Mouse (Mus musculus): Measurements from ENCODE around the gene Tmod3. TPM values are rescaled to one million over a fixed set of nuclear protein-coding genes. Genes with fewer than 3 reads are reported as not detected.
"Not testable (repeated sequence)": the region's sequence is repeated elsewhere in the genome, so short reads cannot be mapped to it uniquely, and the experiment has no call there.

Tmod3 gene
- polyA plus RNA-seq, 1 experiment from 2014 or later, result 101 TPM

DNA sequence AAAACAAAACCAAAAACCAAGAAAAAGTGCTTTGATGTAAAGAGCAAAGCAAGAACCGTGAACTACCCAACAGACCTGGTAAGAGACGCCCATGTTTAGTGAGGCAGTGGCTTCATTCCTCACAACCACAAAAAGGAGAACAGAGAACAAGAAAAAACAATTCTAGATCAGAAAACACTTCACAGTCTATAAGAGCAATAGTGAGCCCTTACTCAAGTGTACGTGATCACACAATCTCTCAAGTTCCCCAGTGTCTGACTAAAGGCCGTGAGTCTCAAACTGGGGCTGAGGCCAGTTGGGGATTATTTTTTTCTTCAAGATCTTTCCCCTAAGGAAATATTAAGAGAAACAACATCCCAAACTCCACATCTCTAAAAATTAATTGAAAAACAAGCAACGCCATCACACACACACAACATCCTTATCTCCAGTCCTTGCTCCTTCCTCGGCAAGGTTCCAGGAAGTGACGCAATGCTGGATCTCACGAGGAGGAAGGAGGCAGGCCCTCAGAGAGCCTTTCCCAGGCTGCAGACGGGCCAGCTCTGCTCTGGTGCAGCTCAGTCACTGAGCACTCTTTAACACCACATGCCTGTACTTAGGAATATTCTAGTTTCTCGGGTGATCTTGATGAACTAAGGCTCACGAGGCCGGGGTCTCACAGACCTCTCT lies 12.4 kb downstream of the Tmod3 start:
- H3K9ac ChIP-seq, result no peak overlapping the region
- H3K4me1 ChIP-seq, result peaks cover 2% of the 10 kb centered on the region; the same call in 1 of the 2 replicates
- H3K9me3 ChIP-seq, result peaks cover 9% of the 10 kb centered on the region; the same call in 1 of the 2 replicates
- H3K4me2 ChIP-seq, result no peak overlapping the region
- no peak overlapping the region for H3K4me3 ChIP-seq (replicated peaks)
- no peak overlapping the region for H3K27ac ChIP-seq
- 86% methylated on average over 12 of the region's 12 CpGs for WGBS
- ATAC-seq (ENCODE audit: low FRiP score), result no peak
- H3K27me3 ChIP-seq, result no peaks in the 10 kb centered on the region
- H3K36me3 ChIP-seq (replicated peaks), result no peaks in the 10 kb centered on the region

DNA sequence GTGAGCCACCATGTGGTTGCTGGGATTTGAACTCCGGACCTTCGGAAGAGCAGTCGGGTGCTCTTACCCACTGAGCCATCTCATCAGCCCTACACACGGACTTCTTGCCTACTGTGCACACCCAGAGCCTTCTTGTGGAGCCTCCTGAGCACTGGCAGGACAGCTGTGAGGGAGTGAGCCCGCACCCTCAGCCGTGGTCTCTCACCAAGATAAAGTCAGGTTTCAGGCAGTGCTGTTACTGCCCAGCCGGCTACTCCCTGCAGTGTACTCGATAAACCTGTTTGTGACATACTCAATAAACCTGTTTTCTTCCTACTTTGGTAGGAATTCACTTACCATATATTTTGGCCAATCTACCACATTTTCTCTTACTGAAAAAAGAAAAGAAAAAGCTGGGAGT lies 13.9 kb downstream of the Tmod3 start:
- H3K4me3 ChIP-seq (replicated peaks), result no peak overlapping the region
- no peak overlapping the region for H3K27ac ChIP-seq
- H3K9me3 ChIP-seq, result 0 out of 2 replicates have a peak, but pooled peaks cover 2% of the 10 kb centered on the region
- 87% methylated on average over 8 of the region's 8 CpGs for WGBS
- H3K4me2 ChIP-seq, result no peak overlapping the region
- H3K36me3 ChIP-seq (replicated peaks), result no peaks in the 10 kb centered on the region
- ATAC-seq (ENCODE audit: low FRiP score), result no peak
- peaks cover 10% of the 10 kb centered on the region for H3K4me1 ChIP-seq
- no peaks in the 10 kb centered on the region for H3K27me3 ChIP-seq
- H3K9ac ChIP-seq, result no peak overlapping the region

DNA sequence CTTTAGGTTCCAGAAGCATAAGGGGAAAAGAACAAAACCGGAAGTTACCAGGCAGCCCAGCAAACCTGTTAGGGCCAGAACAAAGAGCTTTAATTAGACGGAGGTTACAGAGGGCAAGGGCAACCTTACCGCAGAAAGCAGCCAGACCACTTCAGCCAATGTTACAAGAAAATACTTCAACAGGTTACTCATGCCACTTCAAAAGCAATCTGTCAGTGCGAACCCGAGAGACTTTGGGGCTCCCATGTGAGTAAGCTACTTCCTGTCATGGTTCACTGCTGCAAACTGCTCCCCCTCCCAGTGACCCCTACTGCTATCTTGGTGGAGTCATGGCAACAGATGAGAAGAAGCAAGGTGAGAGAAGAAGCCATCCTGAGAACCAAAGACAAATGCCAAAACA lies 18.0 kb downstream of the Tmod3 start:
- Histone ChIP-seq H3K27ac (no peak overlapping the region), H3K36me3 (replicated peaks) (no peaks in the 10 kb centered on the region), H3K27me3 (no peaks in the 10 kb centered on the region), H3K4me2 (no peak overlapping the region), H3K4me1 (peaks cover 14% of the 10 kb centered on the region), H3K4me3 (replicated peaks) (no peak overlapping the region), H3K9ac (no peak overlapping the region), H3K9me3 (no peaks in the 10 kb centered on the region)
- WGBS, result 27% methylated on average over 5 of the region's 5 CpGs
- ATAC-seq (ENCODE audit: low FRiP score), result no peak

DNA sequence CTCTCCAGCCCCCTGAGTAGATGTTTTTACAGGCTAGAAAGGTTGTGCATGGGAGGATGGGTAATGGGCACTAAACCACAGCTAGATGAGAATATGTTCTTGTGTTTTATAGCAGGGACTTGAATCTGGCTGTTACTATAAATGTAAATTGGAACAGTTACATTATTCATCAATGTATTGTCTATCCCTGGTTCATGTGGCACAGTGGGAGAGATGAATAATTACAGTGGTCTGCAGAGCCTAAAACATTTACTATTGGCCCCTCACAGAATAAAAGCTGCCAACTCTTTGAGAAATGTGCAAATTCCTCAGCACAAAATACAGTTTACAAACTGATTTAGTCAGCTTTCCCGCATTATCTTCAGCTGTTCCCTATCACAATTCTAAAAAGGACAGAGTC lies 23.0 kb downstream of the Tmod3 start:
- Histone ChIP-seq H3K4me1 (peaks cover 11% of the 10 kb centered on the region), H3K36me3 (replicated peaks) (no peaks in the 10 kb centered on the region), H3K9ac (no peak overlapping the region), H3K27me3 (no peaks in the 10 kb centered on the region), H3K4me3 (replicated peaks) (no peak overlapping the region), H3K4me2 (no peak overlapping the region), H3K9me3 (no peaks in the 10 kb centered on the region), H3K27ac (no peak overlapping the region)
- WGBS, result 60% methylated on average over 1 of the region's 1 CpGs
- no peak for ATAC-seq (ENCODE audit: low FRiP score)

DNA sequence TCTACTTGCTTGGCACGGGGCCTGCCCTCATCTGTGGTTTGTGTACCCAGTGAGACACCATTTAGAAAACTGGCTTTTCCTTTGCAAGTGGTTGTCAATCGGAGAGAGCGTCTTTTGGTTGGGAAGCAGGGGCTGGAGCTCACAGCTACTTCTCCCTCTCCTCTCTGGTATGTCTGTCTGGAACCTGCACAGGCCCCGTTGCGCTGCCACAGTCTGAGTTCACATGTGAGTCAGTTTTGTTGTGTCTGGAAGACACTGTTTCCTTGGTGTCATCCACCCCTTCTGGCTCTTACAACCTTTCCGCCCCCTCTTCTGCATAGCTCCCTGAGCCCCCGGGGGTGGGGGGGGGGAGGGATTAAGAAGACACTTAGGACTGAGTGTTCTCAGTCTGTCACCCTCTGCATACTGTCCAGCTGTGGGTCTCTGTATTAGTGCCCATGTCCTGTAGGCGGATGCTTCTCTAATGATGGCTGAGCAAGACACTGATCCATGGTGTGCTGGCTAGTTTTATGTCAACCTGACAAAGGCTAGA lies 25.0 kb downstream of the Tmod3 start:
- 96% methylated on average over 8 of the region's 8 CpGs for WGBS
- H3K4me2 ChIP-seq, result no peak overlapping the region
- no peak overlapping the region for H3K4me3 ChIP-seq (replicated peaks)
- H3K27ac ChIP-seq, result no peak overlapping the region
- H3K9ac ChIP-seq, result no peak overlapping the region
- no peaks in the 10 kb centered on the region for H3K27me3 ChIP-seq
- no peak for ATAC-seq (ENCODE audit: low FRiP score)
- peaks cover 6% of the 10 kb centered on the region; the same call in 1 of the 2 replicates for H3K36me3 ChIP-seq (replicated peaks)
- peaks cover 7% of the 10 kb centered on the region; the same call in 1 of the 2 replicates for H3K4me1 ChIP-seq
- no peaks in the 10 kb centered on the region for H3K9me3 ChIP-seq

DNA sequence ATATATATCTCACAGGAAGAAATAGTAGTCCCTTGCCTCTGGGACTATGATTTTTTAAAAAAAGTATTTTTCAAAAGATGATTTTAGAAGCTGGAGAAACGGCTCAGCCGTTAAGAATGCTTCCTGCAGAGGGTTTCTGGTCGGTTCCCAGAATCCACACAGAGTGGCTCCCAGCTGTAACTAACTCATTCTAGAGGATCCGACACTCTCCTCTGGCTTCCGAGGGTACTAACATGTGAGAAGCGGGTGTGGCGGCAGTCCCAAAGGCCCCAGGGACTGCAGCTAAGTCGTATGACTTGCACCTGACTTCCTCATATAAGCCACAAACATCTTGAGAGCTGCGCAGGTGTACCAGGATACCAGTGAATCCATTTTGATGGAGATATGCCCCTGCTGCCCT lies 26.5 kb downstream of the Tmod3 start:
- H3K27me3 ChIP-seq; H3K9ac ChIP-seq; H3K4me3 ChIP-seq (replicated peaks): not testable (repeated sequence)

DNA sequence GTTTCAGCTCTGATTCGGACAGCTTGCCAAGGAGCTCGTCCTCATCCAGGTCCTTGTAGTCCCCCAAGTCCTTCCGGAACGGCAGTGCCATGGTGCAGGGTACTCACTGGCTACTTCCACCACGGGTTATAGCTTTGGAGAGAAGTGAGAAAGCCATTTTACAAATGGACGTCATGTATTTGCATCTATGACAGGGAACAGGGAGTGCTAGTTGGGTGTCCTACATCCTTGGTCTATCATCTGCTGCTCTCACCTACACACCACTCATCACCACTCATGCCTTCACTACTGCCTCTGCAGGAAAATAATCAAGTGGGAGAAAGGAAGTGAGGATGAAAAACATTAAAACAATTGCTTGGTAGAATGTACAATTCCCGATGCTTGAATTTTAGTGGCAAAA lies 27.0 kb downstream of the Tmod3 start:
- no peaks in the 10 kb centered on the region for H3K27me3 ChIP-seq
- H3K9ac ChIP-seq, result no peak overlapping the region
- H3K4me3 ChIP-seq (replicated peaks), result no peak overlapping the region
- H3K9me3 ChIP-seq, result no peaks in the 10 kb centered on the region
- 89% methylated on average over 7 of the region's 7 CpGs for WGBS
- H3K27ac ChIP-seq, result no peak overlapping the region
- no peak for ATAC-seq (ENCODE audit: low FRiP score)
- H3K4me2 ChIP-seq, result no peak overlapping the region
- H3K4me1 ChIP-seq, result peaks cover 7% of the 10 kb centered on the region; the same call in 1 of the 2 replicates
- H3K36me3 ChIP-seq (replicated peaks), result peaks cover 12% of the 10 kb centered on the region; the same call in 1 of the 2 replicates

More for the DNA sequence above, 26.5 kb downstream of the Tmod3 start:
- not testable (repeated sequence) for H3K9me3 ChIP-seq; H3K4me1 ChIP-seq; ATAC-seq (ENCODE audit: low FRiP score); H3K27ac ChIP-seq; H3K4me2 ChIP-seq
- H3K36me3 ChIP-seq (replicated peaks), result peaks cover 12% of the 10 kb centered on the region; the same call in 1 of the 2 replicates
- 85% methylated on average over 9 of the region's 9 CpGs for WGBS

DNA sequence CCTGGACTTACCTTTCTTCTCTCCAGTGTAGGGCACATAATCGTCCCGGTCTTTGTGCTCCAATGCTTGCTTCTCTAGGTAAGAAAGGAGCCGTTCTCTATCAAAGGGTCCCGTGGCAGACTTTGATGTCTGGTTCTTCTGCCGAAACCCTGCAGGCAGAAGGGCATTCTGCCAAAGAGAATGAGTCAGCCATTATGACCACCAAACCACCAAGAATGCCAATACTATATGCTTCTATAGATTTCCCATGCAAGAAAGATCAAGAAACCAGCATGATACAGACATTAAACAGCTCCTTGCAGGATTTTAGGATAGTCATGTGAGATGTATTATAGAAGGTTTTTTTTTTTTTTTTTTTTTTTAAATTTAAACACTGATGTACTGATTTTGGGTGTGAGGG lies 30.1 kb downstream of the Tmod3 start:
- Histone ChIP-seq H3K27ac (no peak overlapping the region), H3K27me3 (no peaks in the 10 kb centered on the region), H3K4me2 (no peak overlapping the region), H3K4me1 (no peaks in the 10 kb centered on the region), H3K36me3 (replicated peaks) (peaks cover 12% of the 10 kb centered on the region; the same call in 1 of the 2 replicates), H3K4me3 (replicated peaks) (no peak overlapping the region), H3K9me3 (no peaks in the 10 kb centered on the region), H3K9ac (no peak overlapping the region)
- 56% methylated on average over 5 of the region's 5 CpGs for WGBS
- ATAC-seq (ENCODE audit: low FRiP score), result no peak

DNA sequence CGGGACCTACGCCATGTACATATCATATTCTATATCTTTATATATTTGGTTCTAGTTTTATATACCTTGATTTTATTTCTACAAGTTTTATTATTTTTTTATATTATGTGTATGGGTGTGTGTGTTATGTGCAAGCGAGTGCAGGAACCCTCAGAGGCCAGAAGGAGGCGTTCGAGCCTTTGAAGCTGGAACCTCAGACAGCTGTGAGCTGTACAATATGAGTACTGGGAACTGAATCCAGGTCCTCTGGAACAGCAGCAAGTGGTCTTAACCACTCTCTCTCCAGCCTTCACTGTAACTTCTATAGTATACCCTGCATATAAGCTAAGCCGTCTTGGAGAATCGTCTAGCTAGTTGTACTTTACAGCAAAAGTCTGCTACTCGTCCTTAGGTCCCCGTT lies 31.4 kb downstream of the Tmod3 start:
- no peak overlapping the region for H3K4me3 ChIP-seq (replicated peaks)
- H3K4me1 ChIP-seq, result 0 out of 2 replicates have a peak, but pooled peaks cover 3% of the 10 kb centered on the region
- no peaks in the 10 kb centered on the region for H3K9me3 ChIP-seq
- no peak for ATAC-seq (ENCODE audit: low FRiP score)
- H3K4me2 ChIP-seq, result no peak overlapping the region
- H3K27me3 ChIP-seq, result no peaks in the 10 kb centered on the region
- no peak overlapping the region for H3K9ac ChIP-seq
- no peak overlapping the region for H3K27ac ChIP-seq
- H3K36me3 ChIP-seq (replicated peaks), result peaks cover 12% of the 10 kb centered on the region; the same call in 1 of the 2 replicates
- 97% methylated on average over 9 of the region's 9 CpGs for WGBS

DNA sequence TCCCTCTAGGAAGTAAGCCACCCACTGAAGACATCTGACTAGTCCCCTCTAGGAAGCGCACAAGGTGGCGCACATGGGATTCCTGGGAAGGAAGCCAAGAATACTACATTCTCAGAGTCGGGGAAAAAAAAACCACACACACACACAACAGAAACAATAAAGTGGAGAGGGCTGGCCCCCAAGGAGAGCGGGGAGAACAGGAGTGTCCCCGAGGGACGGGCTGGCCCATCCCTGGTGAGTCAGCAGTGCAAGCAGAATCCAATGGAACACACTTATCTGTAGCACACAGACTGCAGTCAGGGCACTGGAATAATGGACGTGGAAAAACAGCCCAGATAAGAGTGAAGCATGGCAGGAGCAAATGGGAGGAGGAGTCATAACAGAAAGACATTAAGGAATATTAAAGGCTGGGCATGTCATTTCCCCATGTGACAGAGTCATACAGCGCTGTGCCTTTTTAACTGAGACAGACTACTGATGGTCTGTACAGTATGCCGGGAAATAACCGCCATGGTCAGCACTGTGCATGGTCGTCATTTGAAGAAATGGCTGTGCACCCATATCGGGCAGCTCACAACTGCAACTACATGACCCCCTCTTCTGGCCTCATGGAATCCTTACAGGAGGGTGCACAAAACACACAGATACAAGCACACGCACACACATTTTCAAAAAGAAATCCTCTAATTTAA lies 31.9 kb downstream of the Tmod3 start:
- H3K9me3 ChIP-seq, result no peaks in the 10 kb centered on the region
- H3K36me3 ChIP-seq (replicated peaks), result peaks cover 12% of the 10 kb centered on the region; the same call in 1 of the 2 replicates
- no peak overlapping the region for H3K9ac ChIP-seq
- H3K4me2 ChIP-seq, result no peak overlapping the region
- no peak overlapping the region for H3K27ac ChIP-seq
- H3K4me1 ChIP-seq, result 0 out of 2 replicates have a peak, but pooled peaks cover 3% of the 10 kb centered on the region
- H3K4me3 ChIP-seq (replicated peaks), result no peak overlapping the region
- H3K27me3 ChIP-seq, result no peaks in the 10 kb centered on the region
- ATAC-seq (ENCODE audit: low FRiP score), result no peak
- WGBS, result 85% methylated on average over 13 of the region's 13 CpGs

DNA sequence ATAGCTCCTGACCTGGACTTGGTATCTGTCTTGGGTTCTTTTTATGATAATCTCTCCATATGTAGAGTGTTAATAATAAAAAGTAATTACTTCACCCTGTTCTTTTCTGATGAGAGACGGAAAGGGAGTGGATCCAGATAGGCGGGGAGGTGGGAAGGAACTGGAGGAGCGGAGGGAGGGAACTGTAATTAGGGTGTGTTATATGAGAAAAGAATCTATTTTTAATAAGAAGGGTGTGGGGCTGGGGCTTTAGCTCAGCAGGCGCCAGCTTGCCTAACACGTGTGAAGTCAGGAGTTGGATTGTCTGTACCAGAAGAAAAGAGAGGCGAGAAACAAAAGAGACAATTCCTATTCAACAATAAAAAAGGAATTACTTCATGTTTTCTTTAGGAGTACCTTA lies 35.8 kb downstream of the Tmod3 start:
- Histone ChIP-seq H3K9me3 (no peaks in the 10 kb centered on the region), H3K36me3 (replicated peaks) (peaks cover 10% of the 10 kb centered on the region; the same call in 1 of the 2 replicates), H3K9ac (no peak overlapping the region), H3K27ac (no peak overlapping the region), H3K4me1 (0 out of 2 replicates have a peak, but pooled peaks cover 3% of the 10 kb centered on the region), H3K4me2 (no peak overlapping the region), H3K4me3 (replicated peaks) (no peak overlapping the region), H3K27me3 (no peaks in the 10 kb centered on the region)
- 21% methylated on average over 6 of the region's 6 CpGs for WGBS
- no peak for ATAC-seq (ENCODE audit: low FRiP score)

DNA sequence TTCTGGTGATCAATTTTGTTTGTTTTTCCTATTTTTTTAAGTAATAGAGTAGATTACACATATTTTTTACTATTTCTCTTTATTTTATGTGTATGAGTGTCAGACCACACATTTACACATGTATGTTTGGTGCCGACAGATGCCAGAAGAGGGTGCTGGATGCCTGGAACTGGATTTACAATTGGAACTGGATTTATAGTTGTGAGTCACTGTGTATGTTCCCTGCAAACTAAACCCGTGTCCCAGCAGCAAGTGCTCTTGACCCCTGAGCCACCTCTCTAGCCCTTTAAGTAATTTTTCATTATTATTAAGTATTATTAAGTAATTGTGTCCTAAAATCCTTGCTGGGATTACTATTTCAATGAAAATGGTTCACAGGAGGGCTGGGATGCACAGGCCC lies 37.2 kb downstream of the Tmod3 start:
- Histone ChIP-seq H3K9me3 (no peaks in the 10 kb centered on the region), H3K27ac (no peak overlapping the region), H3K27me3 (no peaks in the 10 kb centered on the region), H3K36me3 (replicated peaks) (peaks cover 4% of the 10 kb centered on the region; the same call in 1 of the 2 replicates), H3K4me1 (0 out of 2 replicates have a peak, but pooled peaks cover 3% of the 10 kb centered on the region), H3K4me3 (replicated peaks) (no peak overlapping the region), H3K9ac (no peak overlapping the region), H3K4me2 (no peak overlapping the region)
- no peak for ATAC-seq (ENCODE audit: low FRiP score)
- 70% methylated on average over 2 of the region's 2 CpGs for WGBS
